ENCODE assay signal across 8 mouse cellular contexts in the genomic region with DNA sequence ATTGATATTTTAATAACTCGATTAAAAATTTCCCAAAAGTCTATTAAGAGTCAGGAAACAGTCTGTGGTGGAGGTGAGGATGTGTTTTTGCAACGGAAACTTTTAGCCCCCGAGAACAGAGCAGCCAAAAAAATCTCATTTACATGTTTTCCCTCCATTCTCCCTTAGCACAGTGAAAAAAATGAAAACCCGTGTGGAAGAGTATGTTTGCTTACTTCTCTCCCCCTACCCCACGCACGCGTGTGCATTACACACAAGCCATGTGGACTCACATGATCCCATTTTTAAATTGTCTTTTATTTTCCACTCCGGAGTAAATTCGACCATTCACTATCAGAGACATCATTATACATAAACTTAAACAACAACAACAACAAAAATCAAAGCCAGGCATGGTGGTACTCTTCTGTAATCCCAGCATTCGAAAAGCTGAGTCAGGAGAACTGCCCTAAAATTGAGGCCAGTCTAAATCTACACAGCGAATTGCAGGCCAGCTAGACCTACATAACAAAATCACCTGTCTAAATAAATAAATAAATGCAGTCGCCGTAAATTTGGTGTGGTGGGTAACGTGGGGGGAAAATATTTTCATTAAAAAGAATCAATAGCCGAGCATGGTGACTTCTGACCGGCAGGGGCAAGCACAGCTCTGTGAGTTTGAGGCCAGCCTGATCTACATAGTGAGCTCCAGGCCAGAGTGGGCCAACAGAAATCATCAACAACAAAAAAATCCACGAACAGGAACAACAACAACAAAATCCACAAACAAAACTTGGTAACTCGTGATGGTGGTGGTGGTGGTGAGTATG. TPM values are rescaled to one million over a fixed set of nuclear protein-coding genes. Genes with fewer than 3 reads are reported as not detected.
DNase-seq lines count a peak whose midpoint lies in the region; ATAC-seq and TF ChIP-seq lines count a peak whose summit lies in the region.

No protein-coding gene starts in this region.

- peaks cover 3% of the 10 kb centered on the region; the same call in 1 of the 2 replicates for H3K36me3 ChIP-seq in kidney, embryonic 14.5 days (ENCODE audit: control insufficient read depth, insufficient read depth, low read length)
- no peaks in the 10 kb centered on the region for H3K36me3 ChIP-seq in forebrain, embryonic 12.5 days (replicated peaks)
- no peaks in the 10 kb centered on the region for H3K36me3 ChIP-seq in liver, embryonic 15.5 days (replicated peaks)
- H3K36me3 ChIP-seq in testis, adult 2 months (ENCODE audit: control insufficient read depth, insufficient read depth, low read length): no peaks in the 10 kb centered on the region; the same call in 1 of the 2 replicates

- H3K9me3 ChIP-seq in kidney, embryonic 14.5 days (ENCODE audit: control insufficient read depth, low read length): no peaks in the 10 kb centered on the region
- H3K9me3 ChIP-seq in forebrain, embryonic 12.5 days: no peaks in the 10 kb centered on the region
- no peaks in the 10 kb centered on the region for H3K9me3 ChIP-seq in liver, embryonic 15.5 days (replicated peaks)

- H3K27ac ChIP-seq in kidney, embryonic 14.5 days (ENCODE audit: low read depth, low read length): peak overlapping the region; percentile 98
- peak overlapping the region; percentile 96 for H3K27ac ChIP-seq in forebrain, embryonic 12.5 days
- H3K27ac ChIP-seq in liver, embryonic 15.5 days (replicated peaks): peak overlapping the region; percentile 94
- peak overlapping the region; percentile 91 for H3K27ac ChIP-seq in testis, adult 2 months (ENCODE audit: control insufficient read depth, insufficient read depth, low read depth, low read length)

- H3K4me2 ChIP-seq in kidney, embryonic 14.5 days (replicated peaks; ENCODE audit: low read depth, low read length): peak overlapping the region; percentile 63
- H3K4me2 ChIP-seq in forebrain, embryonic 12.5 days: peak overlapping the region; percentile 64
- H3K4me2 ChIP-seq in liver, embryonic 15.5 days: peak overlapping the region; percentile 93

- no peaks in the 10 kb centered on the region for H3K27me3 ChIP-seq in kidney, embryonic 14.5 days (ENCODE audit: control insufficient read depth, insufficient read depth, low read length)
- H3K27me3 ChIP-seq in forebrain, embryonic 12.5 days: no peaks in the 10 kb centered on the region
- H3K27me3 ChIP-seq in liver, embryonic 15.5 days: no peaks in the 10 kb centered on the region
- no peaks in the 10 kb centered on the region for H3K27me3 ChIP-seq in testis, adult 2 months (ENCODE audit: control insufficient read depth, insufficient read depth, low read length)

- peak overlapping the region; percentile 96 for H3K9ac ChIP-seq in kidney, embryonic 14.5 days (ENCODE audit: low read depth, low read length)
- peak overlapping the region; percentile 96; the same call in 1 of the 2 replicates for H3K9ac ChIP-seq in forebrain, embryonic 12.5 days
- H3K9ac ChIP-seq in liver, embryonic 15.5 days: peak overlapping the region; percentile 75

- TF ChIP-seq POLR2A in testis, adult 2 months (IDR thresholded peaks at IDR 0.05; ENCODE audit: control insufficient read depth, low read depth, low read length): no peak

- peaks cover 14% of the 10 kb centered on the region; the same call in 1 of the 2 replicates for H3K4me1 ChIP-seq in kidney, embryonic 14.5 days (ENCODE audit: control insufficient read depth, insufficient read depth, low read length)
- peaks cover 19% of the 10 kb centered on the region for H3K4me1 ChIP-seq in forebrain, embryonic 12.5 days
- H3K4me1 ChIP-seq in liver, embryonic 15.5 days (replicated peaks): peaks cover 21% of the 10 kb centered on the region
- peaks cover 8% of the 10 kb centered on the region for H3K4me1 ChIP-seq in testis, adult 2 months (ENCODE audit: control insufficient read depth, insufficient read depth, low read length)

- no peak for TF ChIP-seq CTCF in testis, adult 2 months (IDR thresholded peaks at IDR 0.05; ENCODE audit: control insufficient read depth, insufficient read depth, insufficient replicate concordance, low read depth, low read length)

- no peak for DNase-seq in kidney, adult 9 months
- DNase-seq in R1 (ENCODE audit: low read depth, low spot score): peak; percentile 62
- DNase-seq in urinary bladder, postnatal 36 days (ENCODE audit: low spot score in 2 of 2): no peak
- no peak for DNase-seq in kidney, adult 18-20 months

- WGBS in kidney, embryonic 14.5 days: 54% methylated on average over 18 of the region's 18 CpGs
- WGBS in forebrain, embryonic 12.5 days: 58% methylated on average over 18 of the region's 18 CpGs
- 61% methylated on average over 18 of the region's 18 CpGs for WGBS in liver, embryonic 15.5 days (ENCODE audit: insufficient replicate concordance)

- peak overlapping the region; percentile 100 for H3K4me3 ChIP-seq in kidney, embryonic 14.5 days (ENCODE audit: low read length)
- peak overlapping the region; percentile 95 for H3K4me3 ChIP-seq in forebrain, embryonic 12.5 days (replicated peaks)
- H3K4me3 ChIP-seq in liver, embryonic 15.5 days (replicated peaks): peak overlapping the region; percentile 93
- peak overlapping the region; percentile 91 for H3K4me3 ChIP-seq in testis, adult 2 months (ENCODE audit: control insufficient read depth, low read depth, low read length)

- ATAC-seq in kidney, embryonic 14.5 days (ENCODE audit: low FRiP score, low TSS enrichment): peak; percentile 34
- no peak; the same call in 1 of the 2 replicates for ATAC-seq in forebrain, embryonic 12.5 days (ENCODE audit: low FRiP score)
- peak; percentile 1; the same call in 1 of the 2 replicates for ATAC-seq in liver, embryonic 15.5 days (ENCODE audit: insufficient read depth)

RNA-seq across cellular contexts. Expression of a gene that starts 0.9 kb away (rescaled TPM):
- 30.1 and 33.9 TPM in 2 replicates for polyA plus RNA-seq in kidney, embryonic 14.5 days (2014; fragmentation: Nextera tagmentation; extraction: Ambion mirVana)
- polyA plus RNA-seq in forebrain, embryonic 12.5 days (2016; fragmentation: Nextera tagmentation; extraction: Ambion mirVana): 11.1 and 14.0 TPM in 2 replicates
- polyA plus RNA-seq in liver, embryonic 15.5 days (2015; fragmentation: Nextera tagmentation; extraction: Ambion mirVana): 1.3 and 1.6 TPM in 2 replicates
- polyA plus RNA-seq in testis, adult 2 months (2012; rRNA removed): 14.8 and 21.4 TPM in 2 replicates
